Mouse (Mus musculus): ENCODE data around the gene Mfsd9.

The Mfsd9 gene

DNA sequence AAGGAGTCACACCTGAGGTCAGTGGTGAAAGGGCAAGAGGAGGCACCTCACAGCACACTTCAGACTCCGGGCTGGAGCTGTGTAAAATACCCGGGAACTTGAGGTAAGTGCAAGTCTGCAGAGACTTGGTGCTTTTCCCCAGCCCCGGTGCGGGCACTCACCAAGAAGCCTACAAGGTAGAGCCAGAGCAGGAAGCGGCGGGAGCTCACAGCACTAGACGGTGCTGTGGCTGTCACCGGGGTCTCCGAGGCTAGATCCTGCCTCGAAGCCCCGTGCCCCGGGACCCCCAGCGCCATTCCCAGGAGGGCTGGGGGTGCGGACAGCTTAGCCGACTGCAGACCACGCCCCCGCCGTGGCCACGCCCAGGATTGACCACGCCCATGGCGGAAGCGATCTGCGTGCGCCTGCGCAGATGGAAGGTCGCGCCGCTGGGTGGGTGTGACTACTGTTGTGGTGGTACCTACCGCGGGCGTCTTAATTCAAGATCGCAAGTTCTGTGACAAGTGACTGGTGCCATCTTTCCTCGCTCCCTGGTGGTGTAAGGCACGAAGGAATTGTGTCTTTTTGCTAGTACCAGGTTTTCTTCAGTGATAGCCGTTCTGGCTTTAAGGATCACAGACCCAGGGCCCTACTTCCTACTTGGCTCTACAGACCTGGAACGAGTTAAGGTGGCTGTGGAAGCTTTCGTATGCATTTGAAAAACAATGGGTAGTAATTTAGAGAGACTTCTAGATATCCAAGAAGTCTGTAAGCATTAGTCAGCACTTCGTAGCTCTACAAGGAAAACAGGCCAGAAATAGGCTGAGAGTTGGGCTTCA lies at the start of gene Mfsd9:
TSS of gene Mfsd9 (minus strand) at position 364 of the 818 bp plus-strand sequence.
- peak; percentile 82 for DNase-seq (ENCODE audit: low spot score)

DNA sequence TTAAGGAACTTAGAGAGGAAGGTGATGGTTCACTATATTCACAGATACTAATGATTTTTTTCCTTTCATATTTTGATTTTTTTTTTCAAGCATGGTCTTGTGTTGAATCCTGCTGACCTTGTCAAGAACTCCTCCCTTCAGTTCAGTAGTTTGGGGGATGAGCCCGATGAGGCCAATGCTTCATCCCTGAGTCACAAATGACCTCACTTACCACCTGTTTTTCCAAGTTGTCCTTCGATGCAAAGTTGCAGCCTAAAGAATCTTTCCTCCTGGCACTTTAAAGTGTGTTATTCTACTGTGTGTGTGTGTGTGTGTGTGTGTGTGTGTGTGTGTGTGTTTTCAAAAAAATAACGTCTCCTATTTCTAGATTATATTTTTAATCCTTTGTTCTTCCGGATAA lies 45.0 kb upstream of the Mfsd9 start:
- no peak for DNase-seq (ENCODE audit: low spot score)

DNA sequence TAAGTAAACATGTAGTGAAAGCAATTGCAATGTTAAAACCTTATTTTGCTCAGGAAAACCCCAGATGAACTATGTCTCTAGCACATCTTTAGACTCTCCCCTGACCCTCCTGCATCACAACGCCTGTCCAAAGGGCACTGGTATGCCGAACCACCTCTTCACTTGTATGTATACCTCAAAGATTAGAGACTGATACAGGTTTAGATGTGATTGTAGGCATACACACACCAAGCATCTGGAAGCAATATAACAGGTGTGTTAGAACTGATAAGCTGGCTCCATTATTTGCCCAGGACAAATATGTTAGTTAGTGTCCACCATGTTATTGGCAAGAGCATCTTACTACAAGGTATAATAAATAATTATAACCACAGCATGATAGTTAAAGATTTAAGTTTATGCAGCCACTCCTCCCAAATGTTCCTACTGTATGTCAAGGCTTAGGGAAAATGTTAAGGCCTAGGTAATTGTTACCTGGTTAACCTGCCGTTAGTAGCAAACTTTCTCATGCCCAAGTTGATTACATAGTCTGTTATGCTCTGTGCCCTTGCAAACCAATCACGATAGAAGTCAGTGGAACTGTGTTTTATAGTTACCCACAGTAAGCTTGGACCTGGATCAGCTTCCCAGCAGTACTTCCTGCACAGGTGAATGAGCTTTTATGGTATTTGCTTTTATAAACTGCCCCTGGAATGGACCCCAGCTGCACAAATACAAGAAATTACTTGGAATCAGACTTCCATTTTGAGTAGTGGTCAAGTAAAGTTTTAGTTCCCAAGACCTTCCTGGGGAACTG lies 40.4 kb upstream of the Mfsd9 start:
- DNase-seq (ENCODE audit: low spot score) = no peak

DNA sequence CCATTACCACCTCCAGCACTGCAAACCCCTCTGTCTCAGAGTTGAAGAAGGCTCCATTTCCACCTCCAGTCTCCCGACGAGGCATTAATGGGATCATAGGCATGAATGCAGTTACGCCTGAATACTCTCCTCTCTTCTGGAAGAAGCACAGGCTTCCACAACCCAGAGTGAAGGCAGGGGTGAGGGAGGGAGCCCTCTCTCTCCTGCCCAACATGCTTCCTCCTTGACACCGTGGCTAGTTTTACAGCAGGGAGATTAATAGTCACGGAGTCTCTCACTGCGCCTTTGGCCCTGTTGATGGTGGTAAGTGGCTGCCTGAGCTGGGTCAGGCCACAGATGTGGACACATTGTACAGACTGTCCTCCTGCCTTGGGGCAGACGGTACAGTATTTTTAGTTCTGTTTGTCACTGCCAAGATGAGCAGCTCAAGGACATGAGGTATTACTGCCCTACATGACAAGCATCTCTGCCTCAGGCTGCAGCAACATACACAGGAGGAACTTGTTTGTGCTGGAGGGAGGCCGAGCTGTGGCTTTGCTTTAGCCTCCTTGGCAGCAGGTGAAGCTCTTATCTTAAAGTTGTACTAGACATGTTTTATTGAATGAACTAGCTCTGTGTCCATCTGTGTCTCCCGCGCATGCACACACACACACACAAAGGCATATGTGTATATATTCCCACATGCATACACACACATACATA lies 38.9 kb upstream of the Mfsd9 start:
- DNase-seq (ENCODE audit: low spot score) = no peak

DNA sequence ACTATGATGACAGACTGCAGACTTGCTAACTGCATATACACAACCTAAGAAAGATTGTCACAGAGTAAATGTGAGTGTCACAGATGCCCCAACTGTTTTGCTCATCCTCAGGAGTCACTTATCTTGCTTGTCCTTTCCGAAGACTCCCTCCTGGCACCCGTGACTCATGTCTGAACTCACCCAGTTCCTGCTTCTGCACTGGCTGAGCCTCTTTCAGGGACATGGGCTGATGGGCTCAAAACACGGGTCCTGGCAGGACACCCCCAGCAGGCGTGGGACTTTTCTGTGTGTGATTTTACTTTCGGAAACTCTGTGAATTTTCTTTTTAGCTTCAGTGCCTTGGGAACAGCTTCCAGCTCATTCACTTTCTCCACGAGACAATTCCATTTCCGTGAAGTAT lies 35.3 kb upstream of the Mfsd9 start:
- DNase-seq (ENCODE audit: low spot score) = no peak

DNA sequence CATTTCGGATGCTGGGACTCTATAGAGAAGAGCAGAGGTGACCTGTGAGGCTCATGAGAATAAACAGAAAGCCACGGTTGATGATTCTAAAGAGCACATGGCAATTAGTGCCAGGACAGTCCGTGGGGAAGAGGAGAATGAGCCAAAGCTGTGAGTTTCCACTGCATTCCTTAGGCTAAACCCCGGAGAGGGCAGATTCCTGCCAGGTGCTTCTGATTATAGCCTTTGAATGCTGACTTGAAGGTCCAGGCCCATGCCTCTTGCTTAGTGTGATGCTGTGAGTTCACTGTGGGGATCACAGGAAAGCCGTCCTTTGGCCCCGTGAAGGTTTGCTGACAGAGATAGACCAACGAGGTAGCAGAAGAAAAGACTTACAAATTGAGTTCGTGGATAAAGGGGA lies 34.4 kb upstream of the Mfsd9 start:
- no peak for DNase-seq (ENCODE audit: low spot score)

DNA sequence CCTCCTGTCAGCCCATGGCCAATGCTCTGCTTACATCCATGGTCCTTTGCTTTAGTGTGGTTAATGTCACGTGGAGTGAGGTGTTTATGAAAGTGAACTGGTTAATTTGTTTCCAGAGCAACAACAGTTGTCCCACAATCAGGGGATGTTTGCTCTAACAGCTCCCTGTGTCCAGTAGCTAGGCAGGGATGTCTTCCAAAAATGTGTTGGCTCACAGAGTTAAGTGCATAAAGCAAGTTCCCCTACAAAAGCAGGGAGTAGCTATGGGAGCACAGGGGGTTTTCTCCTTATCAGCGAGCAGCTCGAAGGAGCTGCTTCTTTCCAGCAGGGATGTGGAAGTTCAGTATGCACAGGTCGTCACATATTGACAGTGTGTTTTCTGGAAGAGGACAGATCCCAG lies 34.0 kb upstream of the Mfsd9 start:
- DNase-seq (ENCODE audit: low spot score) = no peak

DNA sequence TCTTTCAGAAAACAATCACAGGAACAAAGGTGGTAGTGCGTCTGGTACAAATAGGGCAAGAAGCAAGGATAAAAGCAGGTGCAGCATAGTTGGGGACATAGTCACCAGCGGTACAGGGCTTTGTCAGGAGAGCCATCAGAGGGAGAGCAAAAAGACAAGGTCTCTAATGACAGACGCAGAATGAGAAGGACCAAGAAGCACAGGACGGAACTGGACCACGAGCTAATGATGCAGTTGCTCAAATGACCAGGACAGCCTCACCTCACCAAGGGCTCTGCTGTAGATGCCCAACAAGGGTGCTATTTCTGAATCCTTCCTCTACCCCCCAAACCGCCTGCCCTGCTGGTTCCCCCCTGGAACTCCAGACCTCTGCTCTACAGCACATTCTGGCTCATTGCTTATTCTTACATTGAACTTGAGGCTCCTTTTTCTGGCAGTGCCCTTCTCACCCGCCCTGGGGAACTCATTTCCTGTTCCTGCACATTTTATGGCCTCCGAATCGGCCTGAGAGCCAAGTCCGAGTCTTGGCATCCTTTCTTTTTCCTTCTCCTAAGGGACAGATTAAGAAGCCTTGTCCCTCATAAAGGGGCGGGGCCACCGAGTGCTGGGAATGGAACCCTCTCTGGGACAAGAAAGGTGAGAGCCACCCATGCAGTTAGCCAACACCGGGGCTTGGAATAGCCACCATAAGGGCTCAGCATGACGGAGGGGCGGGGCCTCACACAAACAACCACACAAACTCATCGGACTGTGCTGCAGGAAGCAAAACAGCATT lies 24.8 kb upstream of the Mfsd9 start:
- DNase-seq (ENCODE audit: low spot score) = no peak

DNA sequence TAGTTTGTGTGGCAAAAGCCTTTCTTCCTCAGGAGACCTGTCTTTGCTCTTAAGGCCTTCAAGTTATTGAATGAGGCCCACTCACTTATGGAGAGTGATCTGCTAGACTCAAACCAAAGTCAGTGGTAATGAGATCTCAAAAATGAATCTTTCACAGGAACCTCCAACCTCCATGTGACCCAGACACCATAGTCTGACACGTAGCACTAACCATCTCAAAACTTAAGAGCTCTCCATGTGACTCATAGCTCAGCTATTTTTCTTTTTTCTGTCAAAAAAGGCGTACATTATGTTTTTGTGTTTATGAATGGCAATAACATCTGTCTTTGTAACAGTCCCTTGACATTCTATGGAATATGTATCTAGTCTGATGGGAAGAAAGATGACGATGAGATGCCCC lies 18.2 kb upstream of the Mfsd9 start:
- no peak for DNase-seq (ENCODE audit: low spot score)

DNA sequence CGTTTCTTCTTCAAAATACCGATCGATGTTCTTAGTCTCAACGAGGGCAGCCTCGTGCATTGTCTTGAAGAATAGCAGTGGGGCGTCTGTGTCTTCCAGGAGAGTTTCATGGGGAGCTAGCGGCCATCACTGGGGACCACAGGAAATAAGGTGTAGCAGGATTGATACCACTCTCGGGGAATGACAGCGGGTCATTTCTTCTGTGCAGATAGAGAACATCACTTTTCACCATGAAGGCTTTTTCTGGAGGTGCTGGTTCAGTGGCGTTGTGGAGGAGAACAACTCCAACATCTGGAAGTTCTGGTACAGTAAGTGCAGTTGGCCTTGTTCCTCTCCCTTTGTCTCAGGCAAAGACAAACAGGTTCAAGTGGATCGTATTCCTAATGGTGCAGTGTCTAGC lies 15.4 kb upstream of the Mfsd9 start:
- DNase-seq (ENCODE audit: low spot score) = no peak

DNA sequence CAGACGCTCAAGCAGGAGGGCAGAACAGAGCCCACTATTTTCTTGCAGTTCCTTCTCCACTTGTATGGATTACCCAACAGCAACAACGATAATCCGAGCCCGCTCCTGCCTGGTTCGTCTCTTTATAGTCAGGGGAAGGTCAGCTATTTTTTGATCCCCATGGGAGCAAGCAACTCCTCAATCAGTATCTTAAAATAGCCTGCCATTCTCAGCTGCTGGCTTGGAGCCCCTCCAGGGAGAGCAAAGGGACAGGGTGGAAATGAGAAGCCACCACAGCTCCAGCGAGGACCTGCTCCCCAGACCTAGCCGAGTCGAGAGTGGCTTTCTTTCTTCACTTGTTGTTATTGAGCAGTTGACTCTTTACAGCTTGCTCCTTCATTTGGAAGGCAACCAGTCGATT lies 14.9 kb upstream of the Mfsd9 start, which contains the start of gene Tmem182:
TSS of gene Tmem182 (plus strand) at position 251 of the 400 bp plus-strand sequence.
- no peak for DNase-seq (ENCODE audit: low spot score)

DNA sequence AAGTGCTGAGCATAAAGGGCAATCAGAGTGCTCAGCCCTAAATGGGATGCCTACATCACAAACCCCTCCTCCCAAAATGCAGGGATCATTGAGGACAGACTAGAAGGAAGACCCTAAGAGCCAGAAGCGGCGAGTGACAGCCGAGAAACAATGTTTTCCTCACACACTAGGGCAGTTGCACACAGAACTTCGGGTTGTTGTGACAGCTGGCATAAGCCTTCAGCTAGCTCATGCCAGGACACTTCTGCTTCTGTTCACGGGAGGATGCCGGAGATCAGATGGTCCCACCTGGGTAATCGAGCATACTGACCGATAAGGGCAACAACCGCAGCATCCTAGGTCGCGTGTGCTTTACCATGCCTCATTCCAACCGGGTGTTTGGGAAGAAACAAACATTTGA lies 13.6 kb upstream of the Mfsd9 start:
- no peak for DNase-seq (ENCODE audit: low spot score)

DNA sequence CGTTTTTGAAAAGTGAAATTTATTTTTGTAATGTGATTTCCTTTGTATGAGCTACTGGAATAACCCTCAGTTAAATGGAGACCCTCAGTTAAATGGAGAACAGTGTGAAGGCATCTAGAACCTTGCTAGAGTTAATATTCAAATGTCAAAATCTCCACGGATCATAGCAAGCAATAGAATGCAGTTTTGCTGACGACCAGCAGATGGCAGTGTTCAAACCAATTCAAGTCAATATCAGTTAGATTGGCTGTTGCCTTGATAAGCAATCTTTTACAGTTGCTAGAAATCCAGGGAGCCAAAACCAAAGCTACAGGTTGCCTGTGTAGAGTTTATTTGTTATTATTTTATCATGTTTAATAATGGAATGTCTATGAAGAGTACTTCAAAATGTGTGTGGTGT lies 12.3 kb upstream of the Mfsd9 start:
- DNase-seq (ENCODE audit: low spot score) = peak; percentile 74

DNA sequence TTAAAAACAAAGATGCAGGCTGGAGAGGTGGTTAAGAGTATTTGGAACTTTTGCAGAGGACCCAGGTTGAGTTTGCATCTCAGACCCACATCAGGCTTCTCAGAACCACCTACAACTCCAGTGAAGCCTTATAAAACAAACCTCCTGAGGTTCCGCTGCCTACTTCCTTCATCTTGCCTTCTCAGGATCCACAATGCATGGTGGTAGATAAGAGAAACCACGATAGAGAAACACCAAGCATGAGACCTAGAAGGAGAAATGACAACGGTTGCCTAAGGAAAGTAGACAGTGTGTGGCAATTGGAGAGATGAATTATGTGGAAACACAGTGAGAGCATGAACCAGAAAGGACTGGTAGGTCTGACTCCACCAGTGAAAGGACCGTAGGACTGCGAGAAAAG lies 10.4 kb upstream of the Mfsd9 start:
- DNase-seq (ENCODE audit: low spot score) = no peak

DNA sequence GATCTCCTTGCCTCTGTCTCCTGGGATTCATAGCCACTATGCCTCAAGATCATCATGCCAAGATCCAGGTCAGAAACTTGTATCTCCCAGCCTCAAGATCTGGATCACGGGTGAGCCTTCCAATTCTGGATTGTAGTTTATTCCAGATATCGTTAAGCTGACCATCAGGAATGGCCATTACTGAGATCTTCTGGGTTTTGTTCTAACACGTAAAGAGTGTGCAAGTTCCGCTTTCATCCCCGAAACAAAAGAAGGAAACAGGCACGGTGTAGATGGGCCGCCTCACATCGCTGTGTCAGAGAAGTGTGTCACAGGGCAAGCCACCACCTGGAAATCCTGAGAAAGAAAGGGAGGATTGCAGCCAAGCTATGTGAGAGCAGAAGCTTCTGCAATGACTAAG lies 8.6 kb upstream of the Mfsd9 start:
- no peak for DNase-seq (ENCODE audit: low spot score)

DNA sequence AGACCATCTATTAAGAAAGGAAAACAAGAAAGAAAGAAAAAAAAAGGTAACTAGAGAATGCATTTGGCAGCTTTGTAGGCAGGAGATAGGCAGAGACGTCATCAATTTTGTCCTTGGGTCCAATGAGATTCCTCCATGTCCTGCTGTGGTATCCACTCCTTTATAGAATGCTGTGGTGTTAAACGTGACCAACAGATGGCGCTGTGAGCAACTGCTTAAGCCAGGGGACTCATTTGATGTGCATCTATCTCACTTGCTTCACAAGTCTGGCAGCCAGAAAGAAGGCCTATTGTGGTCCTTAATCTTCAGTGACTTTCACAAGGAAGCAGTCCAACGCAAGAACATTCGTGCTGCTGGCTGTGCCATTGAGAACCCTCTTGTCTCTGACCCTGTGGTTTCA lies 6.9 kb upstream of the Mfsd9 start:
- peak; percentile 50 for DNase-seq (ENCODE audit: low spot score)

DNA sequence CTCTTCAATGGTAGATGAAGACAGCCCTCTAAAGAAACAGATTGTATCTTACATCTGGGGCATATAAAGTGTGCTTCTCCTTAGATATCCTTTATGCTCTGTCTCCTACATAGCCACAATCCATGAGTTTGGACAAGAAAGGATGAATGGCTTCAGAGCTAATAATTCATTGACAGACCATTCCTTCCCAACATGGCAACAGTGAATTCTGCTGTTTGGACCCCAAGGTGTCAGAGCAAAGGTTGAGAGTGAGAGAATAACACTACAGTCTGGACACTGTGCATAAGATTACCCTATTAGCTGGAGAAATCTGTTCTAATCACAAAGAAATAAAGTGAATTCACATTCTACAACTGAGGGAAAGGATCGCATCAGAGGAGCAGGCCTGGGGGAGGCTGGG lies 5.0 kb upstream of the Mfsd9 start:
- no peak for DNase-seq (ENCODE audit: low spot score)

DNA sequence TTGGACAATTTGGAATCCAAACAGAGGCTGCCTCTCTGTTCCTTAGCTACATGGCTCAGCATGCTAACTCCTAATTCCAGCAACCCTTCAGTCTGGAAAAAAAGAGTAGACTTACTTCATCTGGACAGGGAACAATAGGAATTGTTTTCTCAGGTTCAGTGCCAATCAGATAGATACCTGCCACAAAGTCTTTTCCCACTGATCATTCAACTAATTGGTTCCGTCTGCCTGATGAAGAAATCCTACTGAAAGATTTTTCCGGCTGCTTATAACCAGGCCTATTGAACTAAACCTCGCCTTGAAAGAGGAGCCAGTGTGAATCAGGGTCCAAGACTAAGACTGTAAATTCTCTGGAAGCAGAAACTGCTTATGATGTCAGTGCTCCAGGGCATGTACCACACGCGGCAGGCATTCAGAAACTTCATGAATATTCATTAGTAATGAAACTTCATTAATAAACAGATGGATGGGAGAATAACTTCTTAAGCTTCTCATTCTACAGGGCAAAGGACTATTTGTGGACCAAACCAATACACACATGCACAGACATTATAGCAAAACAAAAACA lies 737 bp downstream of the Mfsd9 start:
- DNase-seq (ENCODE audit: low spot score) = no peak

DNA sequence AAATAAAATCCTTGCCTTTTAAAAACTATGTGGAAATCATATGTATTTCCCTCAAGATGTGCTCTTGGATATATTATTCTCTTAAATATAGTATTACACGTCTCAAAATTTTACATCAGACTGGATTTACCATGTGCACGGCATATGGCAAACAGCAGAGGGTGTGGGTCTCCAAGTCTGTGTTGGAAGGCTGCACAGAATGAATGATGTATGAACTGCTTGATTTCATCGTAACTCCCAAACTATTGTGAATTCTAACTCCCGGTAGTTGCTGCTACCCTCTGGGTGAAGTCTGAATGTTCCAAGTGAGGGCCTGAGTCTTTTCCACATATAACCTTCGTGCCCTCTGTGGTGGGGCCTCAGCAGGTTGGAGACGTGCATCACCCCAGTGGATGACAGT lies 1.5 kb downstream of the Mfsd9 start:
- DNase-seq (ENCODE audit: low spot score) = no peak

DNA sequence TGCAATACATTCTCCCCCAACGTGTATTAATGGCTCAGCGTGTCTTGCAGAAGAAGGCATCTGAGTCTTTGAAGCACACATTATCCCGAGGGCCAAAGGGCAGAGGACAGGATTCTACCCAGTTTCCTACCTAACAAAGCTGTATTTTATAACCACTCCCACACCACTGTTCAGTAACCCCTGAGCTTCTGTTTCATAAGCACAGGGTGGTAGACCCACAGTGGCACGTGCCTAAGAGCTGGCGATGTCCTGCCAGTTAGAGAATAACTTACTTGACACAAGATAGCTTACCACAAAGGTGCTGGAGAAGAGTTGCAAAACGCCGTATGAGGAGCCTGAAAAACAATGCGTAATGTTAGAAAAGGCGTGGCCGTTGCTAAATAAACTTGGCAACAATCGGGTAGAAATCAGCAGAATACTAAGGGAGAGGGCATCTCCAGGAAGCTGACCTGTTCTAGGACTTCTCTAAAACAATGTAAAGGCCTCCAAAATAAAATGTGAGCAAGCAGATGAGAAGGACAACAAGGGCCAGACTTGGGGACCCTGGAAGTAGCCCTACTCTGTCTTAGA lies 4.5 kb downstream of the Mfsd9 start:
- DNase-seq (ENCODE audit: low spot score) = no peak

DNA sequence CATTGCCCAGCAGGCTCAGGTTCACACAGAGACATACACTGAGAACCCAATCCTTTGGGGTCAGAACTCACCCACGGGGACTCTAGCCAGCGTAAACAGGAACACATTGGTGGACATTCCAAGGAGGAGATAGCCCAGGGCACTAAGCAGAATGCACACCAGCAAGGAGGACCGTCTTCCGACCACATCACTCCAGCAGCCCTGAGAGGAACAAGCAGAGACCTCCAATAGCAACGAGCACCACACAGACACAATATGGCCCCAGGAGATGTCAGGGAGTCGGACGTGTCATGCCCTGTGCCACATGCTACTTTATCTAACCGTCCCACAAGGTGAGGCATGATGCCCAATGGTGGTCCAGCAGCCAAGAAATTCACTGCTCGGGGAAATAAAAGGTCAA lies 6.2 kb downstream of the Mfsd9 start:
- no peak for DNase-seq (ENCODE audit: low spot score)

All from layer of hippocampus, adult 9-10 months (tissue).